Mouse (Mus musculus): ENCODE data around the gene Ezr. TPM values are rescaled to one million over a fixed set of nuclear protein-coding genes. Genes with fewer than 3 reads are reported as not detected.

Ezr gene
- polyA plus RNA-seq, 1 experiment: 63.0 TPM

DNA sequence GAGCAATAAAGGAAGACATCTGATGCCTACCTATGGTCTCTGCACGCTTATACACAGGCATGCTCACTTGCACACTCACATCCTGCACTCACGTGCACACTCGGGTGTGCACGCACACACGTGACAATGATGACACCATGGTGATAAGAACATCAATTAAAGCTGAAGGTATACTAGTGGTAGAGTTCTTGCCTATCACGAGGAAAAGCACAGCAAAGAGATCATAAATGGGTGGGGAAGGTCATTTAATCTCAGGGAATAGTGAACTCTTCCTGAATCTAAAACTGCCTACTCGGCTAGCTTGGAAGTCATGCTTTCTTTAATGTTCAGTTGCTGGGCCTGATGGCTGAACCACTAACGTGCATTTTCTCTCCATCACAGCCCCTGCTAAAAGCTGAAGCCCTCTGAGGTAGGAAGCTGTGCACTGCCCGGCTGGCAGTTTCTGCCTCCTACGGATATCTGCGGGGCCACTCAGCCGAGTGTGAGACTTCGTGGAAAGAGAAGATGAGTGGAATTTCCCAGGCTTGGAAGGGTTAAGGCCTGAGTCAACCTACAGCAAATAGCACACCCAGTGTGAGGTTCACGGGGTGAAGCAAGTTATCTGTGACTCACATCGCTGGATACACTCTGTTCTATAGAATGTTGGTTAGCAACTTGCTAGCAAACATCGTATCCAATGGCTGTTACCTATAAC, 25.4 kb upstream of the Ezr start:
- H3K27ac ChIP-seq (ENCODE audit: insufficient read depth, low read length): no peak overlapping the region
- no peaks in the 10 kb centered on the region for H3K27me3 ChIP-seq (ENCODE audit: control insufficient read depth, insufficient read depth, low read length)
- DNase-seq (ENCODE audit: low read depth in 1 of 2, low spot score in 2 of 2): no peak
- H3K36me3 ChIP-seq (ENCODE audit: control insufficient read depth, insufficient read depth, low read length): no peaks in the 10 kb centered on the region
- no peak overlapping the region for H3K4me3 ChIP-seq (ENCODE audit: extremely low read depth, insufficient read depth, insufficient read length)
- TF ChIP-seq POLR2A (IDR thresholded peaks at IDR 0.05; ENCODE audit: low read depth, low read length) (no peak), CTCF (IDR thresholded peaks at IDR 0.05; ENCODE audit: extremely low read depth, insufficient read depth, insufficient read length, insufficient replicate concordance) (no peak)
- H3K4me1 ChIP-seq (ENCODE audit: control insufficient read depth, insufficient read depth, insufficient read length): peaks cover 7% of the 10 kb centered on the region; the same call in 1 of the 2 replicates
- WGBS: 91% methylated on average over 16 of the region's 16 CpGs

DNA sequence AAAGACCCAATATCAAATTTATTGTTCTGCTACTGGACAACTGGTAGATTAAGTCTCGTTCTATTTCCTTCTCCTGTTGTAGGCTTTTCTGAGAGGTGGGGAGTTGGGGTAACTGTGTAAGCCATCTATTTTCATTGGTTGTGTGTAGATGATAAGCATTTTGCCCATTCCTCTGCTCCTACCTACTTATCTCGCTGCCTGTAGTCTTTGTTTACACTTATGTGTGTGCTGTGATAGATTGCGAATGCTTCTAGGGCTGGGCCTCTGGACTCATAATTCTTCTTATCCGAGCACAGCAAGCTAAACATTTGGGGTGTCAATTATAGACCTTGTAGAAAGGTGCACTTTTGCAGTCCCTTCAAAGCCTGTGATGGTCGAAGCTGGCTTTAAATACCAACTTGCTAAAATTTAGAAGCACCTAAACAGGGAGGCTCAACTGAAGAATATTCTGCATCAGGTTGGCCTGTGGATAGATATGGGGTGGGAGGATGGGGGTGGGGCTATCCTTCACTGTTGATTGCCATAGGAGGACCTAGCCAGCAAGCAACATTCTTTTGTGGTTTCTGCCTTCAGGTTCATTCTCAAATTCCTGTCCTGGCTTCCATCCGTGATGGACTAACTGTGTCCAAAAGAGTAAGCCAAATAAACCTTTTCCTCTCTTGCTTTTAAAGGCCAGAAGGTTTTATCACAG, 22.4 kb upstream of the Ezr start:
- no peak for DNase-seq (ENCODE audit: low read depth in 1 of 2, low spot score in 2 of 2)
- TF ChIP-seq POLR2A (IDR thresholded peaks at IDR 0.05; ENCODE audit: low read depth, low read length) (no peak), CTCF (IDR thresholded peaks at IDR 0.05; ENCODE audit: extremely low read depth, insufficient read depth, insufficient read length, insufficient replicate concordance) (no peak)
- Histone ChIP-seq H3K27ac (ENCODE audit: insufficient read depth, low read length) (no peak overlapping the region), H3K4me1 (ENCODE audit: control insufficient read depth, insufficient read depth, insufficient read length) (no peaks in the 10 kb centered on the region), H3K4me3 (ENCODE audit: extremely low read depth, insufficient read depth, insufficient read length) (no peak overlapping the region), H3K36me3 (ENCODE audit: control insufficient read depth, insufficient read depth, low read length) (no peaks in the 10 kb centered on the region), H3K27me3 (ENCODE audit: control insufficient read depth, insufficient read depth, low read length) (no peaks in the 10 kb centered on the region)
- WGBS: 82% methylated on average over 6 of the region's 6 CpGs

- H3K4me3 ChIP-seq (ENCODE audit: extremely low read depth, insufficient read depth, insufficient read length): no peak overlapping the region
- H3K4me1 ChIP-seq (ENCODE audit: control insufficient read depth, insufficient read depth, insufficient read length): no peaks in the 10 kb centered on the region
- TF ChIP-seq CTCF (IDR thresholded peaks at IDR 0.05; ENCODE audit: extremely low read depth, insufficient read depth, insufficient read length, insufficient replicate concordance): no peak
- no peak for TF ChIP-seq POLR2A (IDR thresholded peaks at IDR 0.05; ENCODE audit: low read depth, low read length)
- H3K36me3 ChIP-seq (ENCODE audit: control insufficient read depth, insufficient read depth, low read length): no peaks in the 10 kb centered on the region
- WGBS: 90% methylated on average over 6 of the region's 6 CpGs
- DNase-seq (ENCODE audit: low read depth in 1 of 2, low spot score in 2 of 2): no peak
- H3K27ac ChIP-seq (ENCODE audit: insufficient read depth, low read length): no peak overlapping the region
- no peaks in the 10 kb centered on the region for H3K27me3 ChIP-seq (ENCODE audit: control insufficient read depth, insufficient read depth, low read length)
Observed at GRCm38 (mm10) chr17:6804111-6804510, 21.5 kb upstream of the Ezr start.

- H3K27ac ChIP-seq (ENCODE audit: insufficient read depth, low read length): no peak overlapping the region
Observed at GRCm38 (mm10) chr17:6803614-6804013, 21.0 kb upstream of the Ezr start.

GRCm38 (mm10) chr17:6798392-6799061, 15.9 kb upstream of the Ezr start:
- TF ChIP-seq POLR2A (IDR thresholded peaks at IDR 0.05; ENCODE audit: low read depth, low read length) (no peak), CTCF (IDR thresholded peaks at IDR 0.05; ENCODE audit: extremely low read depth, insufficient read depth, insufficient read length, insufficient replicate concordance) (no peak)
- Histone ChIP-seq H3K36me3 (ENCODE audit: control insufficient read depth, insufficient read depth, low read length) (no peaks in the 10 kb centered on the region), H3K27me3 (ENCODE audit: control insufficient read depth, insufficient read depth, low read length) (no peaks in the 10 kb centered on the region), H3K4me3 (ENCODE audit: extremely low read depth, insufficient read depth, insufficient read length) (no peak overlapping the region), H3K4me1 (ENCODE audit: control insufficient read depth, insufficient read depth, insufficient read length) (no peaks in the 10 kb centered on the region; the same call in 1 of the 2 replicates), H3K27ac (ENCODE audit: insufficient read depth, low read length) (no peak overlapping the region)
- WGBS: 87% methylated on average over 12 of the region's 12 CpGs
- DNase-seq (ENCODE audit: low read depth in 1 of 2, low spot score in 2 of 2): no peak

More at GRCm38 (mm10) chr17:6803614-6804013, 21.0 kb upstream of the Ezr start:
- Histone ChIP-seq H3K4me1 (ENCODE audit: control insufficient read depth, insufficient read depth, insufficient read length) (no peaks in the 10 kb centered on the region), H3K27me3 (ENCODE audit: control insufficient read depth, insufficient read depth, low read length) (no peaks in the 10 kb centered on the region), H3K36me3 (ENCODE audit: control insufficient read depth, insufficient read depth, low read length) (no peaks in the 10 kb centered on the region), H3K4me3 (ENCODE audit: extremely low read depth, insufficient read depth, insufficient read length) (no peak overlapping the region)
- 90% methylated on average over 1 of the region's 1 CpGs for WGBS
- TF ChIP-seq POLR2A (IDR thresholded peaks at IDR 0.05; ENCODE audit: low read depth, low read length) (no peak), CTCF (IDR thresholded peaks at IDR 0.05; ENCODE audit: extremely low read depth, insufficient read depth, insufficient read length, insufficient replicate concordance) (no peak)
- no peak for DNase-seq (ENCODE audit: low read depth in 1 of 2, low spot score in 2 of 2)

- Histone ChIP-seq H3K36me3 (ENCODE audit: control insufficient read depth, insufficient read depth, low read length) (no peaks in the 10 kb centered on the region), H3K4me3 (ENCODE audit: extremely low read depth, insufficient read depth, insufficient read length) (no peak overlapping the region), H3K27ac (ENCODE audit: insufficient read depth, low read length) (no peak overlapping the region), H3K27me3 (ENCODE audit: control insufficient read depth, insufficient read depth, low read length) (no peaks in the 10 kb centered on the region), H3K4me1 (ENCODE audit: control insufficient read depth, insufficient read depth, insufficient read length) (no peaks in the 10 kb centered on the region; the same call in 1 of the 2 replicates)
- DNase-seq (ENCODE audit: low read depth in 1 of 2, low spot score in 2 of 2): no peak
- WGBS: 83% methylated on average over 4 of the region's 4 CpGs
- no peak for TF ChIP-seq CTCF (IDR thresholded peaks at IDR 0.05; ENCODE audit: extremely low read depth, insufficient read depth, insufficient read length, insufficient replicate concordance)
- TF ChIP-seq POLR2A (IDR thresholded peaks at IDR 0.05; ENCODE audit: low read depth, low read length): no peak
Observed at GRCm38 (mm10) chr17:6797471-6797870, 14.9 kb upstream of the Ezr start.
